Mouse (Mus musculus) liver, embryonic 11.5 days (tissue): ENCODE measurements around the gene Gins2. TPM values are rescaled to one million over a fixed set of nuclear protein-coding genes. Genes with fewer than 3 reads are reported as not detected.

Experiments
- ATAC-seq: fragments of 200-750 bp; cut with Nextera tagmentation; replicated peaks from 2 replicates; pipeline ENCODE4 v1.8.0; 2017; ENCODE audit warnings: moderate number of reproducible peaks, mild to moderate bottlenecking, moderate TSS enrichment, moderate library complexity; ENCODE audit not compliant: low FRiP score
- DNase-seq: peaks from one replicate; pipeline ENCODE4 v3.0.0-alpha.2; 2017; ENCODE audit warnings: low spot score
- H3K27ac ChIP-seq: fragments of 300-500 bp; sonication (generic); 2 replicates; pipeline ENCODE4 v1.5.1; 2014; ENCODE audit warnings: mild to moderate bottlenecking, low read depth, low read length, control low read depth
- H3K27me3 ChIP-seq: fragments of 300-500 bp; sonication (generic); replicated peaks from 2 replicates; pipeline ENCODE4 v1.6.1; 2014; ENCODE audit warnings: low read length, mixed read lengths; ENCODE audit not compliant: control insufficient read depth, insufficient read depth
- H3K36me3 ChIP-seq: fragments of 300-500 bp; sonication (generic); 2 replicates; pipeline ENCODE4 v1.6.1; 2014; ENCODE audit warnings: mild to moderate bottlenecking, low read length, moderate library complexity, mixed read lengths; ENCODE audit not compliant: control insufficient read depth, insufficient read depth
- H3K4me1 ChIP-seq: fragments of 300-500 bp; sonication (generic); replicated peaks from 2 replicates; pipeline ENCODE4 v1.6.1; 2014; ENCODE audit warnings: low read length, mixed read lengths; ENCODE audit not compliant: control insufficient read depth, insufficient read depth
- H3K4me2 ChIP-seq: fragments of 300-500 bp; sonication (generic); 2 replicates; pipeline ENCODE4 v1.6.1; 2014; ENCODE audit warnings: mild to moderate bottlenecking, control low read depth, moderate library complexity
- H3K4me3 ChIP-seq: fragments of 300-500 bp; sonication (generic); 2 replicates; pipeline ENCODE4 v1.5.1; 2014; ENCODE audit warnings: low read depth, low read length, control low read depth
- H3K9ac ChIP-seq: fragments of 300-500 bp; sonication (generic); 2 replicates; pipeline ENCODE4 v1.6.1; 2014; ENCODE audit warnings: low read depth, low read length, control low read depth
- H3K9me3 ChIP-seq: fragments of 300-500 bp; sonication (generic); 2 replicates; pipeline ENCODE4 v1.6.1; 2016; ENCODE audit warnings: low read length, inconsistent platforms, mixed read lengths; ENCODE audit not compliant: control insufficient read depth
- WGBS: fragments of 180-500 bp; shearing (Covaris S2); extraction: QIAGEN DNeasy Blood & Tissue Kit; methylation state at CpG from one replicate; pipeline ENCODE4 v1.1.7; 2014; 5-methylcytosine and 5-hydroxymethylcytosine counted together
- polyA plus RNA-seq: library from polyadenylated mRNA; unstranded; fragments of >200 nt; fragmentation: Nextera tagmentation; extraction: Ambion mirVana; gene quantifications from 2 replicates; pipeline ENCODE4 v1.2.1, GENCODE M21; 2014

Gene Gins2
- polyA plus RNA-seq, 1 experiment from 2014 or later: 125 TPM

DNA sequence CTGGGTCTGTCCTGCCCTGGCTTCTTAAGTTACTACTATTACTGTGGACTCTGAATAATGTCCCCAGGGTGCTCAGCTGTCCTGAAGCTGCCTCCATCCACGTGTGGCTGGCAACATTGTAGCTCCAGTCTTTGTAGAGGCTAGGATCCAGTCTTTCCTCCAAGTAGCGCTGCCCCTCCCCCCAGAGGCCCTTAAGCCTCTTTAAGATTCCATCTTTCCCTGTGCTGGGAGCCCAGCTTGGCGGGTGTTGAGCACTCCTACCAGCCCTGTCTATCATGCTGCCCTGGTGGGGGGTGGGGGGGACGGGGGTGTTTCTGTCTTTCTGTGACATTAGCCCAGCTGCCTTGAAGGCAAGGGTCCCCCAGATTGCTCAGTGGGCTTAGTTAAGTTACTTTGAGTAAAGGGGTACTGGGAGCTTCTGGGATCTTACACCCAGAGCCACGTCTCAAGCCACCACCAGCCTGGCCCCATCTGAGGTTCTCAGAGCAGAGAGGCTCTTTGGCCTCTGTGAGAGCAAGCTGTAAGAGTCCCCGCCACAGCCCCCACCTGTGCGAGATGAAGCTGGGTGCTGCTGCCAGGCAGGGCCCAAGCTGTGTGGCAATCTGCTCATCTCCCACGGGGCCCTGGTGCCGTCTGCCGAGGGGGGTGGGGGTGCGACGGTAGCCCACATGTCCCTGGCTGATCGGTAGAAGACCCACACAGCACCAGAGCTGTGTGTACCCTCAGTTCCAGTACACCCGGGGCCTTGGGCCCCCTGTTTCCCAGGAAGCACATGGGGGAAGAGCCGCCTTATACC lies 31.7 kb downstream of the Gins2 start:
- H3K9ac ChIP-seq: no peak overlapping the region
- H3K27ac ChIP-seq: no peak overlapping the region
- no peak overlapping the region for H3K4me3 ChIP-seq
- no peak for DNase-seq
- no peak overlapping the region for H3K4me2 ChIP-seq
- no peaks in the 10 kb centered on the region for H3K27me3 ChIP-seq
- peaks cover 67% of the 10 kb centered on the region for H3K4me1 ChIP-seq
- 66% methylated on average over 15 of the region's 15 CpGs for WGBS
- H3K36me3 ChIP-seq: peaks cover 14% of the 10 kb centered on the region
- H3K9me3 ChIP-seq: no peaks in the 10 kb centered on the region
- no peak for ATAC-seq

DNA sequence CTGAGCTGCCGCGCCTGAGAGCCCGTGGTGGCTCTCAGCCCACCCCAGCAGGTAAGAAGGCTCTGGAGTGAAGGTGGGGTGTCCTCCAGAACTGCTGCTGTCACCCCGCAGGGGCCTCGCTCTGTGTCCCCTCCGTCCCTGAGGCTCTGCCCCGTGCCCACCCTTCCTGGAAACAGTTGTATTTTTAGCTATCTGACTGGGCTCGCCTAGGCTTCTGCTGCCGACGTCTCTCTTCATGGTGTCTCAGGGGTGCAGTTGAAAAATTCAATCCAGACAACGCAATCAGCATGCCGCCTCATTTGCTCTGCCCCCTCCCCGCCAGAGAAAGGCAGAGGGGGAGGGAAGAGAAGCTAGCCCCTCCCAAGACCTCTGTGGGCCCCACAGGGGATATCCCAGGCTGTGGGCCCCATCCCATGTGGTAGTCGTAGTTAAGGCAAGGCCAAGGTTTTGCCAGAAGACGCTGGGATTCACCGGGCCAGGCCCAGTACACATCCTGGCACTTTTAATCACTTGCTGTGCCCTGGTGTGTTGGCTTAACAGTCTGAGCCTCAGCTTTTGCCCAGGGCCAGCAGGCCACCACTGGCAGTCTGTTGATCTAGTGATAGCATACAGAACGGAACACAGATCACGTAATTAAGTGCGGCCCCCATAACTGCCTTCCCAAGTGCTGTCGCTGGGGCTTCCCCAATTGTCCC lies 32.8 kb downstream of the Gins2 start:
- Histone ChIP-seq H3K4me3 (peak overlapping the region; percentile 7; the same call in 1 of the 2 replicates), H3K36me3 (peaks cover 14% of the 10 kb centered on the region), H3K4me2 (peak overlapping the region; percentile 19), H3K9ac (no peak overlapping the region), H3K9me3 (no peaks in the 10 kb centered on the region), H3K27ac (no peak overlapping the region; the same call in 1 of the 2 replicates), H3K4me1 (peaks cover 68% of the 10 kb centered on the region), H3K27me3 (no peaks in the 10 kb centered on the region)
- DNase-seq (no peak), ATAC-seq (peak; percentile 11; the same call in 1 of the 2 replicates)
- WGBS: 51% methylated on average over 20 of the region's 20 CpGs

DNA sequence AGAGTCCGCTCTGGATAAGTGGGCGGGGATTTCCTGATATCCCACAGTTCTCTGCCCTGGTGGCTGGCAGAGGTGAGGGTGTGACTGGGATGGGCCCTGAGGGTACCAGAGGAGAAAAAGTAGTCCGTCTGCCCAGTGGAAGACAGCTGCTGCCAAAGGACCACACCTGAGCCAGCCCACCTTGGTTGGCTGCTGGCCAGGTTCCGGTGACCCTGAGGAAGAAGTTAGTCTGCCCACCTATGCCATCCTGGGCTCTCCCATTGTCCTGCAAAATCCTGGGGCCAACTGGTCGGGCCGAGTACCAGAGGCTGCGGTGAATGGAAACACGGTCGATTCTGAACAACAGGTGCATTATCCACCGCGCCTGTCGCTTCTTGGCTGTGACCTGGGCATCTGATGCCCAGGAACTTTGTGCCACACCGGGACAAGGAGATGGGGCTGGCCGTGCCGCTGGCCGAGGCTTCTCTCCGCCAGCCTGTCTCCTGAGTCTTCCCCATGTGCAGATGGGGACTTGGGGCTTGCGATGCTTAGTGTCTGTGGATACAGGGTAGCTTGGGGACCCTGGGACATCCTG lies 34.6 kb downstream of the Gins2 start:
- 92% methylated on average over 18 of the region's 18 CpGs for WGBS
- ATAC-seq (no peak), DNase-seq (no peak)
- peaks cover 80% of the 10 kb centered on the region for H3K4me1 ChIP-seq
- H3K4me3 ChIP-seq: no peak overlapping the region
- no peak overlapping the region for H3K27ac ChIP-seq
- H3K9ac ChIP-seq: no peak overlapping the region
- H3K36me3 ChIP-seq: peaks cover 12% of the 10 kb centered on the region
- no peaks in the 10 kb centered on the region for H3K27me3 ChIP-seq
- no peak overlapping the region for H3K4me2 ChIP-seq
- no peaks in the 10 kb centered on the region for H3K9me3 ChIP-seq

DNA sequence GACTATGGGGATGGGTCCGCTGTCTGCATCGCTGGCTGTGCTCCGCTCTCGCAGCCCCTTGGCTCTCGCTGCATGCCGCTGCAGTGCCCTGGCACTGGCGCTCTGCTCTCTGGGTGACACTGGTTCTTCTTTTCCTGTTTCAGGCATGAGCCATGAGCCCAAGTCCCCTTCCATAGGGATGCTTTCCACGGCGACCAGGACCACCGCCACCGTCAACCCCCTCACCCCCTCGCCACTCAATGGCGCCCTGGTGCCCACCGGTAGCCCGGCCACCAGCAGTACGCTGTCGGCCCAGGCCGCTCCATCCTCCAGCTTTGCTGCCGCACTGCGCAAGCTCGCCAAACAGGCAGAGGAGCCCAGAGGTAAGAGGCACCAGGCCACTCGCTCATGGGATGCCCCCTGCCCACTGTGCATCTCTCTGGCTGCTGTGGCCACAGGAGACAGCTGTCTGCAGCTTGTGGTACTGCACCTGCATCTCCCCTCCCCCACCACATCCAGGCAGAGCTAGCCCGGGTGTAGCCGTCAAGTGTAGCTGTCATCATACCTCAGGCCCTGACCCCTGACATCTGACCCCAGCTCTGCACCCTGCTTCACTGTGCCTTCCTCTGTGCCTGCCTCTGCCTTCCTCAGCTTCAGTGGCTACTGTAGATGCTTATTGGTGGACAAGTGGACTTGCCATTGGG lies 35.5 kb downstream of the Gins2 start:
- no peak for ATAC-seq
- DNase-seq: no peak
- Histone ChIP-seq H3K27ac (no peak overlapping the region), H3K4me1 (peaks cover 81% of the 10 kb centered on the region), H3K9ac (no peak overlapping the region), H3K9me3 (no peaks in the 10 kb centered on the region), H3K36me3 (peaks cover 12% of the 10 kb centered on the region), H3K4me3 (no peak overlapping the region), H3K27me3 (no peaks in the 10 kb centered on the region), H3K4me2 (no peak overlapping the region)
- WGBS: 88% methylated on average over 24 of the region's 24 CpGs

DNA sequence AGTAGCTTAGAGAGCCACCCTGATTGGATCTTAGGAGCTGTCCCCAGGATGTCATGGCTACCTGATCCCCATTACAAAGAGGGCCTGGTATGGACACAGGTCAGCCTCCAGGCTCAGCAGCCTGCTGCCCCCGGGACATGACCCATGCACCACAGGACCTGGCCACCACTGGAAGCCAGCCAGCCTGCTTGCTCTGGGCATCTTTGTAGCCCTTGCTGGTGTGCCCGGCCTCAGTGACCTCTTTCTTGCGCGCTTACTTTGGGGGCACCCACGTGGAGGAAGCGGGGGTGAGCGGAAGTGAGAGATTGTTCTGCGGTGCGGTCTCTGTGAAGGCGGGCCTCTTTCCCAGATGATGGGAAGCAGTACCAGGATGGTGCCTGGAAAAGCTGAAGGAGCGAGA lies 36.6 kb downstream of the Gins2 start:
- DNase-seq: no peak
- Histone ChIP-seq H3K4me1 (peaks cover 83% of the 10 kb centered on the region), H3K4me2 (no peak overlapping the region), H3K27me3 (no peaks in the 10 kb centered on the region), H3K9me3 (no peaks in the 10 kb centered on the region), H3K36me3 (peaks cover 12% of the 10 kb centered on the region), H3K4me3 (no peak overlapping the region), H3K9ac (no peak overlapping the region), H3K27ac (no peak overlapping the region)
- no peak for ATAC-seq
- WGBS: 90% methylated on average over 11 of the region's 11 CpGs

DNA sequence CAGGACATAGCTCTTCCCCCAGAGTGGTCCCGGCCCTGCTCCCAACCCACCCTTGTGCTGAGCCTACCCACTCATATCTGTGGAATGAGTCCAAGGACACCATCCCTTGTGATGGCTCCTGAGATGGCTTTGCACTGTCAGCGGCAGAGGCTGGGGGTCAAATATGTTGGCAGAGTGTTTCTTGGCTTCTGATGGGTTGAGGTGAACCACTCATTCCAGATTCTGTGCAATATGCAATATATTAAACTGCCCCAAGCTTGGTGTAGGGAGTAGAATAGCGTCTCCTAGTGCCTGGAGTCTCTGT lies 37.5 kb downstream of the Gins2 start:
- Histone ChIP-seq H3K4me2 (no peak overlapping the region), H3K27me3 (no peaks in the 10 kb centered on the region), H3K9me3 (no peaks in the 10 kb centered on the region), H3K4me3 (no peak overlapping the region), H3K27ac (no peak overlapping the region), H3K4me1 (peaks cover 83% of the 10 kb centered on the region), H3K36me3 (peaks cover 12% of the 10 kb centered on the region), H3K9ac (no peak overlapping the region)
- WGBS: 78% methylated on average over 3 of the region's 3 CpGs
- DNase-seq (no peak), ATAC-seq (no peak)

DNA sequence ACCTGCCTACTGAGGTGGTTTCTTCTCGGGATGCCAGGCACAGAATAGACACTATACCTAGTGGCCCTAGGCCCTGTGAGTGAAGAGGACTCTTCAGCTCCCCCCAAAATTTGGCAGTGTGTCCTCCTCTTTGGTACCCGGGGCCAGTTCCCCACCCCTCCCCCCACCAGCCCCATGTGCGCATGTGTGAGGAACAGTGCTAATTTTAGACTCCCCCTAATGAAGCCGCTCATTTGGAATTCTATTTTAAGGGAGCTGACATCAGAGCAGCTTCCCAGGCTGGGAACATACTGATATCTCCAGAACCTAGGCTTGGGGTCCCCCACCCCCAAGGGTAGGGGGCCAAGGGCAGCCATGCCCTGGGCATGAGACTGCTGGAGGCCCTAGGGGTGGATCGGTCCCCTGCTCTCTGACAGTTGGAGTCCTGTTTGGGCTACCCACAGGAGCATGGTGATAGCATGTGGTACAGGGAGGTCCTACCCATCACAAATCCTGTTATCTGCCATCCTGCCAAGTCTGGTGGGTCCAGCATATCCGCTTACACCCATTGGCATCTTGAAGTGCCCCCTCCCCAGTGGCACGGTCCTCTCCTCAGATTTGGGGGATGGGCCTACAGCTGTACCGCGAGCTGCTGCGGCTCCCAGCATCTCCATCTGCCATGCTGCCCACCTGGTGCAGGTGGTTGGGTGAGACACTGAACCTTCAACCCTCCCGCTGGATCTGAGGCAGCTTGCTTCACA lies 38.0 kb downstream of the Gins2 start:
- Histone ChIP-seq H3K4me2 (no peak overlapping the region), H3K36me3 (peaks cover 12% of the 10 kb centered on the region), H3K4me3 (no peak overlapping the region), H3K9ac (no peak overlapping the region), H3K9me3 (no peaks in the 10 kb centered on the region), H3K27me3 (no peaks in the 10 kb centered on the region), H3K4me1 (peaks cover 83% of the 10 kb centered on the region), H3K27ac (no peak overlapping the region)
- DNase-seq (no peak), ATAC-seq (no peak)
- 81% methylated on average over 11 of the region's 11 CpGs for WGBS

DNA sequence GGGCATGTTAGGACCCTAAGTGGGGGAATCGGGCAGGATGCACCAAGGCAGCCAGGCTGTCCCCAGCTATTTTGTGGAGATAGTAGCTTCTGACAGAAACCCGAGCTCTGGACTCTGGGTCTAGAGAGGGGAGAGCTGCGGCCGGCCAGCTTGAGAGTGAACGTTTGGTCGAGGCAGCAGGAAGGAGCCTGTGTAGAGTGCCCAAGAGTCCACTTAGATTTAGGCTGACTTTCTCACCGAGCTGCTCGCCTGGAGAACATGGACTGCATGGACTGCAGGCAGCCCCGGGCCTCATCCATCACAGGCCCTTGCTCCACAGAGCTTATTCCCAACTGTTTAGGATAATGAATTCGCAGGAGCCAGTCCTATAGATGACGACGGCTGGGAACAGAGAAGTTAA lies 38.7 kb downstream of the Gins2 start:
- H3K4me1 ChIP-seq: peaks cover 82% of the 10 kb centered on the region

More for the DNA sequence above, 38.7 kb downstream of the Gins2 start:
- WGBS: 50% methylated on average over 12 of the region's 12 CpGs
- DNase-seq: no peak
- no peak overlapping the region for H3K4me3 ChIP-seq
- peaks cover 12% of the 10 kb centered on the region for H3K36me3 ChIP-seq
- H3K9ac ChIP-seq: no peak overlapping the region
- no peak overlapping the region for H3K4me2 ChIP-seq
- no peaks in the 10 kb centered on the region for H3K9me3 ChIP-seq
- no peak overlapping the region for H3K27ac ChIP-seq
- H3K27me3 ChIP-seq: no peaks in the 10 kb centered on the region
- ATAC-seq: no peak
